Mouse (Mus musculus) thymus, postnatal 25 days (tissue): ENCODE results near the gene Stk25.

Experiments used
- DNase-seq: peaks from one replicate; pipeline ENCODE4 v3.0.0; 2022

Stk25 gene

DNA sequence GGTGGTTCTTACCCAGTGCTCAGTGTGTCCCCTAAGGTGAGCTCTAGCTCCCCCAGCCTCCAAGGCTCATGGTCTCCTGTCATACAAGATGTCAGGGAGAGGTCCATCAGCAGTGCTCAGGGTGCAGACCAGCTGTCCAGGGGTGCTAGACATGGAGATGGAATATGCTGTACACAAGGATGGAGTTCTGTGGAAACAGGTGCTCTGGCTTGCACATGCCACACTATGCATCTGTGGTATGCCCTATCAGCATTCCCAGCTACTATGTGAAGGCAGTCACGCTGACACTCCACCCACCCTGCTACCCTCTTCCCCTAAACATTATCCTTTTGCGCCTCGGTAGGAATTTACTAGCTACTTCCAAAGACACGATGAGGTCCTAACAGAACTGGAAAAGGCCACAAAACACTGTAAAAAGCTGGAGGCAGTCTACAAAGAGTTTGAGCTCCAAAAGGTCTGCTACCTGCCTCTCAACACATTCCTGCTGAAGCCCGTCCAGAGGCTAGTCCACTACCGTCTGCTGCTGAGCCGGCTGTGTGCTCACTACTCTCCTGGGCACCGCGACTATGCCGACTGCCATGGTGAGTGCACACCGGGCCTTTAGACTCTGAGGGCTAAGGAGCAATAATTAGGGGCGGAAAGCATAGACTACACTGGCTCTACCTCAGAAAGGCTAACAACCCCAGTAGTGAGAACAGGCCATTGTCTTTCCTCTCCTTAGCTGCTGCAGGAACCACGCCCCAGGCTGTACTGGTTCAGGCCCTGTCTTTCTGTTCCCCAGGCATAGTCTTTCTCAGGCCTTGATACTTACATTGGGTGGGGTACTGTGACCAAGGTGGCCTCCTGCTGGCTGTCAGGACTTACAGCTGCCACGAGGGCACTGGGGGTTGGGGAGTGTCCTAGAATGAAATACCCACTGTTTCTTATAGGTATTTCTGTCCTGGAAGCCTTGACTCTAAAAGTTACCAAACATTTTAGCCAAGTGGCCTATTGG is 51.1 kb downstream of the Stk25 start:
- no peak for DNase-seq

DNA sequence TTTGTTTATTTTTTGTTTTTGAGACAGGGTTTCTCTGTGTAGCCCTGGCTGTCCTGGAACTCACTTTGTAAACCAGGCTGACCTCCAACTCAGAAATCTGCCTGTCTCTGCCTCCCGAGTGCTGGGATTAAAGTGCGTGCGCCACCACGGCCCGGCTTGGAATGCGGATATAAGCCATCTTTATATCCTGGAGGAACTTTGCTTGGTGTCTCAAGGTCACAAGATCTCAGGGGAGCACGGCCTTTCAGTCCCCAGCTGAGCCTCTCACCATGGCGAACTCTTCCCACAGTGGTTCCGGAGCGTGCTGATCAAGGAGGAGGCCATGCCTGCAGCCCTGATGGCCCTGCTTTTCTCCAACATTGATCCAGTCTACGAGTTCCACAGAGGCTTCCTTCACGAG is 54.5 kb downstream of the Stk25 start:
- DNase-seq = no peak

DNA sequence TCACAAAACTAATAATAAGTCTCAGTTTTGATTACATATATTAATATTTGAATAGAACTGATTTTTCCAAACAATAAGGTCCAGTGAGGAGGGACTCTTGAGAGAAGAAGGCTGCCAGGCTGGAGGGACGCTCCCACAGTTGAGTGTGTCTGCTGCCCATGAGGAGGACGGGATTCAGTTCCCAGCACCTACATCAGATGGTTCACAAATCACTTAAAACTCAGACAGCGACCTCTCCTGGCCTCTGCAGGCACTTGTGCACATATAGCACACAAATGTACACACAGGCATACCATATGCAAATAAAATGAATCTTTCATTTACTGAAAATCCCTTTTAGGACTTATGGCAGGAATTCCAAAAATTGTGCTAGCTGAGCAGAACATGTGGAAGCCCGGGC is 55.5 kb downstream of the Stk25 start:
- DNase-seq = no peak

DNA sequence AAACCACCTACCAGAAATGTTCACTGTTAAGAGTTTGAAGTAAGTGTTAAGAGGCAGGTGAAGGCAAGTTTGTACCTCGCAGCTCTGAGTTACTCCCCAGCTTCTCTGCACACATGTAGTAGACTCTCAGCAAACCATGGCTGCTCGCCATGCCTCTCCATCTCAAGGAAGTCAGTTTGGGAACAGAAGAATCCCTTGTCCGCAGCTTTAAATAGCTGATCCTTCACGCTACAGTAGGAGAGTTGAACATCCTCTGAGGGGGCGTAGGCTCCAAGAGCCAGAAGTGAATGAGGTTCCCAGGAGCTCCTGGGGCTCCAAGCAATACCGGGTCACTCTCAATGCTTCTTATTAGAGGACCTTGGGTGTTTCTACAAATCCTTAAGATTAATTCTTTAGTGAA is 62.5 kb downstream of the Stk25 start:
- DNase-seq = no peak

GRCm38 (mm10) chr1:93593960-93594359 is 64.5 kb downstream of the Stk25 start:
- no peak for DNase-seq

DNA sequence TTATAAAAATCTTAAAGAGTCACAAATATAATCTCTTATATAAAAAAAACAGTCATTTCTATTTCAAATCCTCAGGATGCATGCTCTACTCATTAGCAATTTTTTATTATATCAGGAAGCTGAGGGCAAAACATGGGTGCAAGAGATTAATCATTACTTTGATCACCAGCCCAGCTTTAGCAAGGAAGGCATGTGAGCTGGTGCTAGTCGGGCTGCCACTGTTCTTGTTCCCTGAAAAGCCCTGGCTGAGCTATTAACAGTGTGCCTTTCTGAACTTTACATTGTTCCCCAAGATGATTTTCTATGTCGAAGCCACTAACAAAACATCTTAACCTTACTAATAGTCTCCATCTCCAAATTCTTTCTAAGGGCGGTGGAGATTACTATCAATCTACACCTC is 70.1 kb downstream of the Stk25 start:
- no peak for DNase-seq

DNA sequence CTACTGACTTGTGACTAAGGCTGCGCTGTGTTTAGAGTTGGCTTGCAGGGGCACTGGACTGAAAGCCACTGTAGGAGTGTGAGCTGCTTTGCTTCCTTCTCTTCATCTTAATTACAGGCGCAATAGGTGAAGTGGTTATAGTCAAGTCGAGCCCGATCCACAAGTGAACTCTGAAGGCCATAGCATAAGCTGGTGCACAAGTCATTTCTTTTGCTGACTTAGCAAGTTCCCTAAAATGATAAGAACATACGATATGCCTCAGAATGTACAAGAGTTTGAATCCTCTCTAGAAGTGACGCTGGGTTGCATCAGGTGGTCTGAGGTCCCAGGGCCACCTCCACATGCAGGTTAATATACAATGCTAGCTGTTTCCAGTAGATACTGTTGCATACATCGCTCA is 76.9 kb downstream of the Stk25 start:
- no peak for DNase-seq

- no peak for DNase-seq
Measured at GRCm38 (mm10) chr1:93577861-93578260, 80.6 kb downstream of the Stk25 start.

GRCm38 (mm10) chr1:93577066-93577465 is 81.4 kb downstream of the Stk25 start:
- no peak for DNase-seq
